Mouse (Mus musculus): Measurements from ENCODE around the gene Grik2. TPM values are rescaled to one million over a fixed set of nuclear protein-coding genes. Genes with fewer than 3 reads are reported as not detected.

Grik2 gene
- polyA plus RNA-seq, 1 experiment from 2014 or later = 12.3 TPM

DNA sequence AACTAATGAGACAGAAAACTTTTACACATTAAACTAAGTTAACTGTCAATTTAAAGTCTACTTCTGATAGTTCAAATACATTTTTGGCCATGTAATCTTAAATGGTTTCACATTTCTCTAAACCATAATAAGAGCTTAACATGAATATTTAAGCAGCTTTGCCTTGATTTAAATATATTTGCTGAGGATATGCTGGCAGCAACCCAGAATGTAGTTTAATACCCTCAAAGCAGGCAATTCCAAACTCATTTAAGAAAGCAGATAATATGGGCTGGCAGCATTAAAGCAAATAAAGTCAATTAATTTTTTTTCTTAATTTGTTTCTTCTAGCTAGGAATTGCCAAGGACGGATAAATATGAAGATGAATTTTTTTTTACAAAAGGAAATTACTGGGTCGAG lies 56.7 kb downstream of the Grik2 start:
- H3K4me3 ChIP-seq (ENCODE audit: low read depth, low read length) = no peak overlapping the region
- DNase-seq (ENCODE audit: low spot score) = no peak
- WGBS = 91% methylated on average over 2 of the region's 2 CpGs

DNA sequence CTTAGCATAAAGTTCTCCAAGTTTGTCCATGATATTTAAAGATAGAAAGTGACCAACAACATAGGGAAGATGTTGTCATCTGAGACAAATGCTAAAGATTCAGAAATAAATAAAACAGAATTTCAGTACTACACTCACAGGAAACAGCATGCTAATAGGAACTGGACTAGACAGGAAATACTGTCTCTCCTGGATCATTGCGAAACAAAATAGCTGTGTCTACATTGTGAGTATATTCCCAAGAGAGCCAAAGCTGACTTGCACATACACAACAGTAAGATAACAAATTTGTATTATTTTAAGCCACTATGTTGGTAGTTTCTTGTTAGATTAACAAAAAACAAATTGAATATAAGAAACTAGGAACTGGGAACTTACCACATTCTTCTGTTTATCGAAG lies 64.9 kb downstream of the Grik2 start:
- H3K9ac ChIP-seq (ENCODE audit: low read depth, low read length) = no peak overlapping the region
- WGBS = 89% methylated on average over 2 of the region's 2 CpGs
- H3K27ac ChIP-seq (ENCODE audit: low read depth, low read length) = no peak overlapping the region
- DNase-seq (ENCODE audit: low spot score) (no peak), ATAC-seq (ENCODE audit: low FRiP score) (no peak)
- no peaks in the 10 kb centered on the region for H3K4me1 ChIP-seq (replicated peaks; ENCODE audit: control insufficient read depth, insufficient read depth, low read length)
- H3K36me3 ChIP-seq (ENCODE audit: control insufficient read depth, insufficient read depth, low read length) = no peaks in the 10 kb centered on the region
- no peak overlapping the region for H3K4me3 ChIP-seq (ENCODE audit: low read depth, low read length)
- H3K4me2 ChIP-seq (replicated peaks; ENCODE audit: low read depth, low read length) = no peak overlapping the region
- no peaks in the 10 kb centered on the region for H3K27me3 ChIP-seq (ENCODE audit: control insufficient read depth, insufficient read depth, low read length)
- H3K9me3 ChIP-seq (ENCODE audit: control insufficient read depth, low read length) = no peaks in the 10 kb centered on the region

More for the DNA sequence above, 56.7 kb downstream of the Grik2 start:
- H3K27ac ChIP-seq (ENCODE audit: low read depth, low read length) = no peak overlapping the region
- no peak overlapping the region for H3K9ac ChIP-seq (ENCODE audit: low read depth, low read length)
- no peak for ATAC-seq (ENCODE audit: low FRiP score)
- H3K36me3 ChIP-seq (ENCODE audit: control insufficient read depth, insufficient read depth, low read length) = no peaks in the 10 kb centered on the region
- no peak overlapping the region for H3K4me2 ChIP-seq (replicated peaks; ENCODE audit: low read depth, low read length)
- H3K4me1 ChIP-seq (replicated peaks; ENCODE audit: control insufficient read depth, insufficient read depth, low read length) = no peaks in the 10 kb centered on the region
- no peaks in the 10 kb centered on the region for H3K9me3 ChIP-seq (ENCODE audit: control insufficient read depth, low read length)
- no peaks in the 10 kb centered on the region for H3K27me3 ChIP-seq (ENCODE audit: control insufficient read depth, insufficient read depth, low read length)

DNA sequence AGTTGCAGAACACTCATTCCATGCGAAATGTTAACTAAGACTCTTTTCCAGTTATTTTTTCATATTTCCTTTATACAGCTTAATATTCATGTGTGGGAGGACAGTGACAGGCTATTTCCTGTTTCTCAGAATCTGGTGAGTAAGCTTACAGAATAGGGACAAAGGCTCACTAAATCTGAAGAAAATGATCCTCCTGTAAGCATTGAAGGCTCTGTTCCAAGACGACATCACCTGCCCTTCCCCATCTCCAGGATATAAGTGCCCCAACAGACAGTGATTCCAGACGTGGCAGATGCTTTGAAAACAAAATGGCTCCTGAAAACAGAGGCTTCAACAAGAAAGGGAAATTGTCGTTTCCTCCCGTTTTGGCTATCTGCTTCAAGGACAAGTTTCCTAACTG lies 71.7 kb downstream of the Grik2 start:
- Histone ChIP-seq H3K4me3 (ENCODE audit: low read depth, low read length) (no peak overlapping the region), H3K27ac (ENCODE audit: low read depth, low read length) (no peak overlapping the region), H3K9ac (ENCODE audit: low read depth, low read length) (no peak overlapping the region), H3K36me3 (ENCODE audit: control insufficient read depth, insufficient read depth, low read length) (no peaks in the 10 kb centered on the region), H3K27me3 (ENCODE audit: control insufficient read depth, insufficient read depth, low read length) (no peaks in the 10 kb centered on the region), H3K4me1 (replicated peaks; ENCODE audit: control insufficient read depth, insufficient read depth, low read length) (no peaks in the 10 kb centered on the region), H3K4me2 (replicated peaks; ENCODE audit: low read depth, low read length) (no peak overlapping the region), H3K9me3 (ENCODE audit: control insufficient read depth, low read length) (no peaks in the 10 kb centered on the region)
- ATAC-seq (ENCODE audit: low FRiP score) (no peak), DNase-seq (ENCODE audit: low spot score) (no peak)
- WGBS = 74% methylated on average over 5 of the region's 5 CpGs

DNA sequence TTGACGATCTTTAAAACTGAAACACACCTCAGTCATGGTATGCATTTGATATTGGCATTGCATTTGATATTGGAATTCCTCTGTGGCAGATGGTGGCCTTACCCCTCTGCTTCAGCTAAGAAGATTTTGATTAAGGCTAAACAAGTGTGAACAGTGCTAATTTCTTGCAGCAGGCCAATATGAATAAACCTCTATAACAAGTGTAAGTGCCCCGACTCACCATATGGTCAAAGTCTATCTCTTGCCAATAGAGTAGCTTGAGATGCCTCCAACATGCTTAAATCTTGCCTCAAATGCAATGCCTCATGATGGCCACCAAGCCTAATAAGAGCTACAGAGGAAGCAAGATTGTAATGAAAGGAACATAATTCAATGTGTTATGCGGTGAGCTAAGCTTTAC lies 78.8 kb downstream of the Grik2 start:
- no peaks in the 10 kb centered on the region for H3K9me3 ChIP-seq (ENCODE audit: control insufficient read depth, low read length)
- DNase-seq (ENCODE audit: low spot score) (no peak), ATAC-seq (ENCODE audit: low FRiP score) (no peak)
- no peak overlapping the region for H3K4me3 ChIP-seq (ENCODE audit: low read depth, low read length)
- H3K27ac ChIP-seq (ENCODE audit: low read depth, low read length) = no peak overlapping the region
- H3K36me3 ChIP-seq (ENCODE audit: control insufficient read depth, insufficient read depth, low read length) = no peaks in the 10 kb centered on the region
- WGBS = 89% methylated on average over 3 of the region's 3 CpGs
- no peaks in the 10 kb centered on the region for H3K4me1 ChIP-seq (replicated peaks; ENCODE audit: control insufficient read depth, insufficient read depth, low read length)
- H3K27me3 ChIP-seq (ENCODE audit: control insufficient read depth, insufficient read depth, low read length) = no peaks in the 10 kb centered on the region
- H3K9ac ChIP-seq (ENCODE audit: low read depth, low read length) = no peak overlapping the region
- H3K4me2 ChIP-seq (replicated peaks; ENCODE audit: low read depth, low read length) = no peak overlapping the region

DNA sequence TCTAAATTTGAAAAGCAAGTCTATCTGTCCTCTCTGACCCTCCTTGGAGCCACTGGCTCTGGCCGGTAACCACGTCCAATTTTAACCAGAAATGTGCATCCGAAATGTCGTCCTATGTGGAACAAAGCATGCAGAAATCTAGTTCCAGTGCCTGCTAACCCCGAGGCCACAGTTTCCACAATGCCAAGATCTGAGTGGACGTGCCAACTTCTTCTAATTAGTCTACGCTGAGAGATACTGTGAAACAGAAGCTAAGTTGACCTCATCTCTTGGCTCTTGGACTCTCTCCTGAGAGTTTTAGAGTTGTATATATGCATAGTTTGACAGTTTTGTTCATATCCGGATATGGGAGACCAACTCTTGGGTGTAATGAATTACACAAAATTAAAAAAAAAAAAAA lies 84.1 kb downstream of the Grik2 start:
- no peak overlapping the region for H3K4me2 ChIP-seq (replicated peaks; ENCODE audit: low read depth, low read length)
- no peak overlapping the region for H3K4me3 ChIP-seq (ENCODE audit: low read depth, low read length)
- no peaks in the 10 kb centered on the region for H3K36me3 ChIP-seq (ENCODE audit: control insufficient read depth, insufficient read depth, low read length)
- no peak overlapping the region for H3K27ac ChIP-seq (ENCODE audit: low read depth, low read length)
- H3K27me3 ChIP-seq (ENCODE audit: control insufficient read depth, insufficient read depth, low read length) = no peaks in the 10 kb centered on the region
- H3K4me1 ChIP-seq (replicated peaks; ENCODE audit: control insufficient read depth, insufficient read depth, low read length) = no peaks in the 10 kb centered on the region
- DNase-seq (ENCODE audit: low spot score) = no peak
- 96% methylated on average over 8 of the region's 8 CpGs for WGBS
- H3K9me3 ChIP-seq (ENCODE audit: control insufficient read depth, low read length) = no peaks in the 10 kb centered on the region
- no peak for ATAC-seq (ENCODE audit: low FRiP score)
- no peak overlapping the region for H3K9ac ChIP-seq (ENCODE audit: low read depth, low read length)

DNA sequence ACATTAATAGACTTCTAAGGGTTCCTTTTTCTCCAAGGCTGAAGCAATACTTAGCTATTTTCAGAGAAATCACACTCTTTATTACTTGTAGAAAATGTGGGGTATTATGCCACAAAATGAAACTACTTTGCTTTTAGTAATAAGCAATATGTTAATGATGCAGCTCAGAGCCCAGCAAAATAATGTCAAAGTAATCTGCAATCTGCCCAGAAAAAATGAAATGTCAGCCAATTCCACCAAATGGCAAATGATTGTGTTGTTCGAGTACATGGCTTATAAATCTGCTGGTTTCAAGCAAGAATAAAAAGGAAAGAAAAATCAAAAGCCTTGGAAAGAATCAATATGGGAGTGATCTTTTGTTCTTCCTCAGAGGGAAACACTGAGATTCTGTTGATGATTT lies 136.2 kb downstream of the Grik2 start:
- H3K9me3 ChIP-seq (ENCODE audit: control insufficient read depth, low read length) = no peaks in the 10 kb centered on the region
- no peaks in the 10 kb centered on the region for H3K4me1 ChIP-seq (replicated peaks; ENCODE audit: control insufficient read depth, insufficient read depth, low read length)
- H3K9ac ChIP-seq (ENCODE audit: low read depth, low read length) = no peak overlapping the region
- no peaks in the 10 kb centered on the region for H3K27me3 ChIP-seq (ENCODE audit: control insufficient read depth, insufficient read depth, low read length)
- no peak overlapping the region for H3K4me3 ChIP-seq (ENCODE audit: low read depth, low read length)
- H3K36me3 ChIP-seq (ENCODE audit: control insufficient read depth, insufficient read depth, low read length) = no peaks in the 10 kb centered on the region
- ATAC-seq (ENCODE audit: low FRiP score) (no peak), DNase-seq (ENCODE audit: low spot score) (no peak)
- H3K27ac ChIP-seq (ENCODE audit: low read depth, low read length) = no peak overlapping the region
- no peak overlapping the region for H3K4me2 ChIP-seq (replicated peaks; ENCODE audit: low read depth, low read length)
- WGBS = 75% methylated on average over 1 of the region's 1 CpGs

DNA sequence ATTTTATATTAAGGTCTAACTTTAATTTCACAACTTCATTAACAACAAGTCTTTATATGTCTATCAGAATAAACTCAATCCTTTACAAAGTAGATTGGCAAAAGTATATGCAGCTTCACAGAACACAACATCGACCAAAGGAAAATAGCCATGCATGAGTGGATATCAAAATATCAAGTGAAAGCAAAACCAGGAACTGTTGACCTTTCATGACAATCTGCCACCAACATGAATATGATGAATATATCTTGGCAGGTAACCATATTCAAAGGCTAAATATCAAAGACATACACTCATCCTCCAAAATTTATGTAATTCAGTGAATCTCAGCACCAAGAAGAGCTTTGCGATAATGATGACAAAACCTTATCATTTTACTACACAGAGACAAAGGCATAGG lies 141.4 kb downstream of the Grik2 start:
- no peak overlapping the region for H3K4me3 ChIP-seq (ENCODE audit: low read depth, low read length)
- no peak overlapping the region for H3K9ac ChIP-seq (ENCODE audit: low read depth, low read length)
- WGBS = 84% methylated on average over 2 of the region's 2 CpGs
- no peaks in the 10 kb centered on the region for H3K9me3 ChIP-seq (ENCODE audit: control insufficient read depth, low read length)
- DNase-seq (ENCODE audit: low spot score) = no peak
- no peak for ATAC-seq (ENCODE audit: low FRiP score)
- H3K27ac ChIP-seq (ENCODE audit: low read depth, low read length) = no peak overlapping the region
- no peak overlapping the region for H3K4me2 ChIP-seq (replicated peaks; ENCODE audit: low read depth, low read length)
- no peaks in the 10 kb centered on the region for H3K27me3 ChIP-seq (ENCODE audit: control insufficient read depth, insufficient read depth, low read length)
- no peaks in the 10 kb centered on the region for H3K36me3 ChIP-seq (ENCODE audit: control insufficient read depth, insufficient read depth, low read length)
- no peaks in the 10 kb centered on the region for H3K4me1 ChIP-seq (replicated peaks; ENCODE audit: control insufficient read depth, insufficient read depth, low read length)

DNA sequence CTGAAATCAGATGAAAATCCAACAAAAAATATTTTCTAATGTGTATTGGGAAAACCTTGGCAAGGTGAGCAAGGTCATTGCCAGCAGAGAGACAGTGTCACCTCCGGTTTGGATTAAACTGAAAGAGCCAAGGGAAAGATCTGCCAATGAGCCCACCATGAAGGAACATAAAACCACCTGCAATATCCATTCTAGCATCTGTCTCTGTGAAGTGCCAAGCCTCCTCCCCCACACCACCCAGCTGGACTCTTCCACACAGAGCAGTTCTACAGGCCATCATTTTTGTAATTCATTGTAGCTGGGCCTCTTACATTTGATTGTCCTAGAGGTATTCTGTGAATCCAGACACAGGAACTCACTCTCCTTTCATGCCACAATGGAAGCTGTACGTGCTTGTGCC lies 148.7 kb downstream of the Grik2 start:
- WGBS = 89% methylated on average over 2 of the region's 2 CpGs
- Histone ChIP-seq H3K4me3 (ENCODE audit: low read depth, low read length) (no peak overlapping the region), H3K27ac (ENCODE audit: low read depth, low read length) (no peak overlapping the region), H3K27me3 (ENCODE audit: control insufficient read depth, insufficient read depth, low read length) (no peaks in the 10 kb centered on the region), H3K9me3 (ENCODE audit: control insufficient read depth, low read length) (no peaks in the 10 kb centered on the region), H3K4me2 (replicated peaks; ENCODE audit: low read depth, low read length) (no peak overlapping the region), H3K36me3 (ENCODE audit: control insufficient read depth, insufficient read depth, low read length) (no peaks in the 10 kb centered on the region), H3K9ac (ENCODE audit: low read depth, low read length) (no peak overlapping the region), H3K4me1 (replicated peaks; ENCODE audit: control insufficient read depth, insufficient read depth, low read length) (no peaks in the 10 kb centered on the region)
- no peak for ATAC-seq (ENCODE audit: low FRiP score)
- no peak for DNase-seq (ENCODE audit: low spot score)

DNA sequence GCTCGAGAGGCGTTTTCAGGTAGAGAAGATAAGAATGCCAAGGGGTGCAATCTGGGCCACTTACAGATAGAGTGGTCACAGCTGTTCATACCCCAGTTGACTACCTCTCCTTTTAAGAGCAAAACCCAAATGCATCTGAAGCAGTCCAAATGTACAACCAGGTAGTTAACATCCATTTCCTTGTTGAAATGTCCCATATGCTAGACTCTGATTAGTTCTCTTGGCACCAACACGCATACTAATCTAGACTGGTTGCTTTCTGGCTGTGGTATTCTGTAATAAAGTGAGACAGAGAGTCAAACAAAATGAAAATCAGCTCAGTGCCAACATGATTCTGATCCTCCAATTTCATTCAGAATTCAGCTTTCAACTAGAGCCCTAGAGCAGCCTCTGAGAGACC lies 164.6 kb downstream of the Grik2 start:
- DNase-seq (ENCODE audit: low spot score) = no peak
- H3K27me3 ChIP-seq (ENCODE audit: control insufficient read depth, insufficient read depth, low read length) = no peaks in the 10 kb centered on the region
- ATAC-seq (ENCODE audit: low FRiP score) = no peak

More for the DNA sequence above, 164.6 kb downstream of the Grik2 start:
- WGBS = 94% methylated on average over 3 of the region's 3 CpGs
- Histone ChIP-seq H3K36me3 (ENCODE audit: control insufficient read depth, insufficient read depth, low read length) (no peaks in the 10 kb centered on the region), H3K4me3 (ENCODE audit: low read depth, low read length) (no peak overlapping the region), H3K9ac (ENCODE audit: low read depth, low read length) (no peak overlapping the region), H3K4me1 (replicated peaks; ENCODE audit: control insufficient read depth, insufficient read depth, low read length) (no peaks in the 10 kb centered on the region), H3K27ac (ENCODE audit: low read depth, low read length) (no peak overlapping the region), H3K9me3 (ENCODE audit: control insufficient read depth, low read length) (no peaks in the 10 kb centered on the region), H3K4me2 (replicated peaks; ENCODE audit: low read depth, low read length) (no peak overlapping the region)
